Mouse (Mus musculus) lung, adult 2 months (tissue): ENCODE results near the gene Gm20388.

Experiments
- CTCF ChIP-seq: fragments of 200-500 bp; IDR thresholded peaks from 2 replicates; pipeline ENCODE4 v1.5.1; 2011; ENCODE audit warnings: mild to moderate bottlenecking, low read length, control low read depth; ENCODE audit not compliant: insufficient read depth
- POLR2A ChIP-seq: fragments of 200-500 bp; IDR thresholded peaks from 2 replicates; pipeline ENCODE4 v1.6.1; 2011; ENCODE audit warnings: low read depth, mild to moderate bottlenecking, control low read depth, low read length, borderline replicate concordance; ENCODE audit errors: extremely low read depth

DNA sequence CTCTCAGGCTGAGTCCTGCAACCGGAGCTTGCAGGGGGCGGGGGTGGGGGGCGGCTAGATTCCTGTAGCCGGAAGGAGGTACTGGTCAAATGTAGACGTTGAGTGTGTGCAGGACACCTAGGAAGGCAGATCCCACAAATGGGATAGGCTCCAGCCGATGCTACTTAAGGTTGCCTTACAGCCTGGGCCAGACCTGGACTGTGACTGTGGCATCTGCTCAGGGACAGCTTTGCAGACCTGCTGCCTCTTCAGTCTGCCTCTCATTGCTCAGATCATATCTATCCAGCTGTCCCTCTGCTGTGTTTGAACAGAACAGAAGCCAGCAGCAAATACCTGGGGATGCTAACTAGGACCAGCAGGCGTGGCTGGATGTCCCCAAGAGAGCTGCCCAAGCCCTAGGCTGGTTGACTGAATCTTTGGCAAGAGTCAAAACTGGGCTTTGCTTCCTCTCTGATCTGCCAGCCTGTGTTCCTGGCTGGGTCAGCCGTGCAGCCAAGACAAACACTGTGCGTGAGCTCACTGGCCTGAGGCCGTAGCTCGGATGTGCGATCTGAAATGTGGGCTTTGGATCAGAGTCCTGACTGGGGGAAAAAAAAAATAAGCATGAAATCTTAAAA is 3850.7 kb downstream of the Gm20388 start:
- TF ChIP-seq CTCF (no peak), POLR2A (no peak)
